Mouse (Mus musculus) thymus, postnatal 10 days (tissue): ENCODE results near the gene Uts2.
"Not testable (repeated sequence)": the region's sequence is repeated elsewhere in the genome, so short reads cannot be mapped to it uniquely, and the experiment has no call there.

Source experiments
- DNase-seq, 2 experiments: peaks; one replicate each; pipeline ENCODE4 v3.0.0; 2021; ENCODE audit warnings: low spot score in 2 of 2

Gene Uts2

DNA sequence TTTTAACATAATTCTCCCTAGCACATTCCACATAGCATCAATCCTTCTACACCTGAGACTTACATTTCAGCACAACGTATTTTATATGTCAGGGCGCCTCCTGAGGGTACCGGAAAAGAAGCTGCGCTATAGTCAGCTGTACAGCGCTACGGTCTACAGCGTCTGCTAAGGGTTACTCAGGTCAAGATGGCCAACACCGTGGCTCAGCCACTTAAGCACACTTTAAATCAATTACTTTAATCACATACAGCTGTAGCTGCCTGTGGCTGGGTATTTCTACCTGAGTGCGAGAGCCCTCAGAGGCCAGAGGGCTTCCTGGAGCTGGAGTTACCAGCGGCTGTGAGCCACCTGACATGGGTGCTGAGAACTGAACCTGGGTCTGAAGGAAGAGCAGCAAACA lies 19.0 kb downstream of the Uts2 start:
- no peak for DNase-seq

DNA sequence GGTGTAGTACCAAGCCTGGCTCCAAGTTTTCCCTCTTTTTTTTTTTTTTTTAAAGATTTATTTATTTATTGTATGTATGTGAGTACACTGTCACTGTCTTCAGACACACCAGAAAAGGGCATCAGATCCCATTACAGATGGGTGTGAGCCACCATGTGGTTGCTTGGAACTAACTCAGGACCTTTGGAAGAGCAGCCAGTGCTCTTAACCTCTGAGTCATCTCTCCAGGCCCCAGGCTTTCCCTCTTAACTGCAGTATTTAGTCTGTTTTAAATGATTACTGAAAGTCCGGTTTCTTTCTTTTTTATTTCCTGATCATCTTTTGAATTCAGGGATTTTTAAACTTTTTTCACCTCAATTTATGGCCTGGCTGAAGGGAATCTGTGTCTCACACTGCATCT lies 20.5 kb downstream of the Uts2 start:
- not testable (repeated sequence) for DNase-seq

DNA sequence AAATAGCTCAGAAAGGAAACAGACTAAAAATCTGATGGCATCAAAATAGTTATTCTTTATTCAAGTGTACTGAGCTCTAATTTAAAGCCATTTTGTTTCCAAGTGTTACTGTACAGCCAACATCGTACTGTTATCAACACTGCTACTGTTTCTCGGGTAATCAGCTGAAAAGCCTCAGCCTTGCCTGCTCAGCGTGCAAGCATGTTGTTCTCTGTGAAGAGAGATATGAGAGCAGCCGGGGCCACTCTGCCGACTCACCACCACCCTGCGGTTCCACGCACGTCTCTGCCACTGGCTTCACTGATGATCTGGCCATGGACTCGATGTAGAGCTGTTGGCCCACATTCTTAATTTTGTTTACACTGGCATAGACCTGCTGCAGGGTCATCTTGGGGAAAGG lies 27.3 kb downstream of the Uts2 start:
- DNase-seq, result no peak

DNA sequence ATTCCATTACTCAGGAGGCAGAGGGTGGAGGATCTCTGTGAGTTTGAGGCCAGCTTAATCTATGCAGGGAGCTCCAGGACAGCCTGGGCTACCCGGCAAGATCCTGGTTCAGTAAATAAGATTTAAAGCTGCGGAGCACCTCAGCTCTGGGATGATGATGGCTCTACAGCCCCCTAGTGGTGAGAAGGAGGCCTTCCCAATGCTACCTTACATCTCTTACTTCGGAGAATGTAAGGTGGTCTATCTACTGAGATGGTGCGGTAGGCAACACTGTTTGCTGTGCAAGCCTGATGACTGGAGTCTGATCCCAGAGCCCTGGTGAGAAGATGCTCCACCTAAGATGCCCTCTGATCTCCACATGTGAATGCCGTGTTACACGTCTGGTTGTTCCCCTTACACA lies 30.1 kb downstream of the Uts2 start:
- peak in 1 of 2 experiments; percentile 42 for DNase-seq

DNA sequence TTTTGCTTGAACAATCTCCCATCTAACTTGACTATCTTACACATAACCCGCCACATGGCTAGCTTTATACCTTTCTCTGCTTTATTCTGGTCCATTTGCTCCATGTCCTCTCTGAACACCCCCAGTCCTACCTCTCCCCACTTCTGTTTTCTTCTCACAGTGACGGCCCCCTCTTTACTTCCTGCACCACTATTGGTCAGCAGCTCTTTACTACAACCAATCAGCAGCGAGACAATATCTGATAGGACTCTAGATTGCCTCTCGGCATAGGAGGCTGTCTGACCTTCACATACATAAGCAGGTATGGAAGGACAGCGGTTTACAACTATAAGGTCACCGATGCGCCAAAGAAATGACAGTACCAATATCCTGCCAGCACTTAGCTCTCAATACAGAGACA lies 39.6 kb downstream of the Uts2 start:
- no peak for DNase-seq

DNA sequence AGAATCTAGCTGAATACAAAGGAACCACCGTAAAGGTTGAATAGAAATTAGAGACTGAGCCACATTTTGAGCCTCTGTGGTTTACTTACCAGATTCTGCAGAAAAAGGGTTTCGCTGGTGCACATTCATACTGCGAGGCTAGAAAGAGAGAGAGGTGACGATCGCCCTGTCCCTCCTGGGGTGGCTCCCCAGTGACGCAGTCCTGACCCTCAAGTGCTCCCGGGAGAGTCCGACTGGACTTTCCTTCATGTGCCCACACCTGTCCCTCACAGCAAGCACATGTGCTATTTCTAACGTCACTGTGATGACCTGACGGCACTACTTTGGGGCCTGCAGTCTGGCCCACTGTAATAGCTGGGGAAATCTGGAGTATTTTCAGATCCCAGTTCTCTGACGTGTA lies 40.9 kb downstream of the Uts2 start:
- DNase-seq, result no peak

DNA sequence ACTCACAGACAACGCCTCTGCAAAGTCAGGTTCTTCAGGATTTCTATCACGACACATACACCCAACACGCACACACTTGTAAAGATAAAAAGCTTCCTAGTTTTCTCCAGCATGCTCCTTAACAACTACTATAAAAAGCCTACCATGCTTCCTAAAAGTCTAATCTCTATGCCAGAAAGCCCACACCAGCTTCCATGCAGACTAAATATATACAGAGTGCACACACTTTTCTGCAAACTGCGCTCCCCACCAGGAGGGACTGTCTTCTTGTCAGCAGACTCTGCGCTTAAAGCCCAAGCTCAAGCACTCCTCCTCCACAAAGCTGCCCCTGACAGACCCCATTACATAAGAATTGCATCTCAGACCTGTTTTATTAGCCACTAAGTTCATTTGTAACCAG lies 44.6 kb downstream of the Uts2 start:
- no peak for DNase-seq

DNA sequence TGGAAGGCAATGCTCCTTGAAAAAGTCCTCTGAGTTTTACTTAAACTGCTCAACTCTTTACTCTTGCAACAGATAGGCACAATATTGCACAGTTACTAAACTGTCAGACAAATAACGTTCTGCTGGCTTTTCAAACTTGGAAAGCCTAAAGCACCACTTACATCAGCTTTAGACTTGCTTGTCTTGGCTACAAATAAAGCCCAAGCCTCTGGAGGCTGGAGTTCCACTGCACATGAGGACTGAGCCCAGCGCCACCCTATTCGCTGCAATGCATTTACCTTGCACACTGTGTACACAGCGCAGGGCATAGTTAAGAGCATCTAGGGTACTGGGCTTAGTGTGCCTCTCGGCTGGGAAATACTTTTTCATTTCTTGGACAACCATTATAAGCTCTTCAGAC lies 46.4 kb downstream of the Uts2 start:
- DNase-seq, result no peak

DNA sequence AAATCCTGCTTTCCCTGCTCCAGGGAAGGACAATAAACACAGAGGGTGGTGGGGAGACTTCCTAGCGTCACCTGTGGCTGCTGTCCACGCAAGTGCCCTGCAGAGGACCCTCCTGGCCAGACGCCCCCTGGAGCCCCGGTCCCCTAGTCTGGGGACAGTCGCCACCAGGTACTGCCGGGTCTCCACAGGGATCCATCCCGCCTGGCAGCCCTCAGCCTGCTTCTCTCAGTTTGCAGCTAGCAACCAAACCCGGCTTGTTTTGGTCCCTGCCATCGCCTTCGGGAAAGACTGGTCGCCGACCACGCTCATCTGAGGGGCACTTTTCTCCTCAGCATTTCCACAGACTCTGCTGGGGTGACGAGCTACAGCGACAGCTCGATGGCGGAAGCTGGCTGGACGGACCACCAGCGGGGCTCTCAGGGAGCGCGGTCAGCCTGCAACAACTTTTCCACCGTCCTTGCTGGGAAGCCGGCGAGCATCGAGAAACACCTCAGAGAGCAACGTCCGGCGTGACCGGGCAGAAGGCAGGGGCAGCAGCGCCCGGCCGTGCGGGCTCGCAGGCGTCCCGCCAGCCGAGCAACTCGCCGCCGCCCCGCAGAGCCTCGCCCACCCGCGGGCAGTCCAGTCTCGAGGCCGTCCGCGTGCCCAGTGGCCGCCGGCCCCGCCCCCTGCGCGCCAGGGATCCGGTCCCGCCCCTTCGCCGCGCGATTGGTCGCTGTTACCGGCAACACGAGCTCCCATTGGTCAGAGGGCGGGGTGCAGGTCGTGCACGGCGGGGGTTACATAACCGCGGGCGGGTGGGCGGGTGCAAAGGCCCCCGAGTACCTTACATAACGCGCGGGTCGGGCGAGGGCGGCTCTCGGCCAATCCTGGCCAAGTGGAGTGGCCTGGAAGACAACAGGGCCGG lies 47.4 kb downstream of the Uts2 start, which contains the start of gene Per3:
TSS of gene Per3 (minus strand) at position 629 of the 907 bp plus-strand sequence.
- peak; percentile 84 to 89 for DNase-seq

DNA sequence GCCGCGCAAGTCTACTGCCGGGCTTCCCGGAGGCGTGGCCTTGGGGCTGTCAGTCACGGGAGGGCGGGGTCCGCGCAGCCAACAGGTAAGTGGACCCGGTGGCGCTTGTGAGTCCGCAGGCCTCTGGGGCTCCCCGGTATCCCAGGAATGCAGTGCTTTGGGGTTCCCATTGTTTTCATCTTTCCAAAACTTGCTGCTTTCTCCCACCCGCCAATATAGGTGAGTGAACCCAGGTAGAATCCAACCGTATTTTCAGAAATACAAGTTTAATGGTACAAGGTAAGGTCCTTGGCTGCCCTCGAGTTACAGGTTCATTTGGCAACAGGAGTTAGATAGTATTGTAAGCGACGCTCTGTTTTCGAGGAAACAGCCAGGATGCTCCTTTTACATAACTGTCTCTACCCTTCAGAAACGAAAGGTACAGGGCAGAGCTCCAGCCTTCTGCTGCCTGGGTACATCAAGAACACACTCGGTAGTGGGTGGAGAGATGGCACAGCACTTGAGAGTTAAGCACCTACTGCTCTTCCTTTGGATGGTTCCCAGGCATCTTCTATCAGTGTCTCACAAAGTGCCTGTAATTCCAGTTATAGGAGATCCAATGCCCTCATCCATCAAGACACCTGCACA lies 48.2 kb downstream of the Uts2 start:
- DNase-seq, result no peak

DNA sequence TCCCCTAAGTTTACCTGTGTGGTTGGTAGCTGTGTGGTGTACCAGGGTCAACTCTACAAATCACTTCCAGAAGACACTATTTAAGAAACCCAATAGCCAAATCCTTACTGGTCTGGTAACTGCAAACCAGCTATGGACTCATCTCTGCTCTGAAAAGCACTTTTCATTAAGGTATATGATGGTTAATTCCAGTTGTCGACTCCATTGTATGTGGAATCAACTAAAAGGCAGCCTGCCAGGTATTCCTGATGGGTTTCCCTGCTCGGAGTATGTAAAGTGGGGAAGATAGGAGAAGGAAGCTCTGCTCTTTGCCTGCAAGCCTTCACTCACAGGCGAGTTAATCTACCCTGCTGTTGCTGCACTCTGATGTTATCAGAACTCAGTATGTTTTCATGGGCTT lies 49.6 kb downstream of the Uts2 start:
- DNase-seq, result no peak

DNA sequence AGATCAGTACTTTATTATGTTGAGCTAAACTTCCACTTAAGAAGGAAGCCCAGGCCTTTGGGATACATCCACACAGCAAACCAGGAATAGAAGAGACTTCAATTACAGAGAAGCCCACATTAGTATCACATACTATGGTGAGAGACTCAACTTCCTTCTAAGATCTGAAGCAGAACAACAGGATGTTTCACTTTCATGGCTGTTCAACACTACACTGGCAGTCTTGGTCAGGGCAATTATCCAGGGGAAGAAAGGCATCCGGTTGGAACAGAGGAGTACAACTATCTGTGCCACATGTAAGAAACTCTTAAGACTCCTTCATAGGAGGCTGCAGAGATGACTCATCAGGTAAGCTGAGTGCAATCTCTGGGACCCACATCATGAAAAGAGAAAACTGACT lies 54.3 kb downstream of the Uts2 start:
- DNase-seq, result no peak
